Mouse (Mus musculus) fat pad, adult 2 months (tissue): ENCODE measurements around the gene Galt.
"Not testable (repeated sequence)": the region's sequence is repeated elsewhere in the genome, so short reads cannot be mapped to it uniquely, and the experiment has no call there.

ENCODE experiments used
- DNase-seq: peaks from one replicate; pipeline ENCODE4 v3.0.0-alpha.2; 2011; ENCODE audit warnings: low read depth, low spot score; ENCODE audit errors: extremely low read depth

Gene Galt

GRCm38 (mm10) chr4:41774506-41774905, 19.5 kb downstream of the Galt start:
- DNase-seq, result not testable (repeated sequence)

DNA sequence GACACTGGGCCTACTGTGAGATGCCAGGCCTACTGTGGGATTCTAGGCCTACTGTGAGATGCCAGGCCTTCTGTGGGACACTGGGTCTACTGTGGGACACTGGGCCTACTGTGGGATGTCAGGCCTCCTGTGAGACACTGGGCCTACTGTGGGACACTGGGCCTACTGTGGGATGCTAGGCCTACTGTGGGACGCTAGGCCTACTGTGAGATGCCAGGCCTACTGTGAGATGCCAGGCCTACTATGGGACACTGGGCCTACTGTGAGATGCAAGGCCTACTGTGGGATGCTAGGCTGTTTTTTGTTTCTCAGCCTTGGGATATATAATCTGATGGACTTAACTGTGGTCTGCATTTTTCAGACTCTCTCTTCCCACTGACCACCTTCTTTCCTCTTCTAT, 20.8 kb downstream of the Galt start:
- not testable (repeated sequence) for DNase-seq

DNA sequence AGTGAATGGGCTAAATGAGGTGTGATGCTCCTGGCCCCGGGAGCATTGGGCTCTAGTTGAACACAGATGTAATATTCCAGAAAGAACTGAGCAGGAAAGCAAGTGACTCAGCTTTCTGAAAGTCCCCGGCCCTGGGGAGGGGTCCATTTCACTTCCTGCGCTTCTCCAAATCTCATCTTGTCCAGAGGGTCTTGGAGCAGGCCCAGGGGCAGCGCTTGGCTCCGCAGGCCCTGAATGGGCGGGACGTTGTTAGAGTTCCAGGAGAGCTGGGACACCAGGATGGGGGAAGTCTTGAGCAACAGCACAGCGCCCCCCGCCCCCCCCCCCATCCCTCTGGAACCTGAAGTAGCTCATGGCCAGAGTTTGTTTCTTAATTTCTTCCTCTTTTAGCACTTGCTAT, 26.2 kb downstream of the Galt start:
- DNase-seq, result not testable (repeated sequence)

DNA sequence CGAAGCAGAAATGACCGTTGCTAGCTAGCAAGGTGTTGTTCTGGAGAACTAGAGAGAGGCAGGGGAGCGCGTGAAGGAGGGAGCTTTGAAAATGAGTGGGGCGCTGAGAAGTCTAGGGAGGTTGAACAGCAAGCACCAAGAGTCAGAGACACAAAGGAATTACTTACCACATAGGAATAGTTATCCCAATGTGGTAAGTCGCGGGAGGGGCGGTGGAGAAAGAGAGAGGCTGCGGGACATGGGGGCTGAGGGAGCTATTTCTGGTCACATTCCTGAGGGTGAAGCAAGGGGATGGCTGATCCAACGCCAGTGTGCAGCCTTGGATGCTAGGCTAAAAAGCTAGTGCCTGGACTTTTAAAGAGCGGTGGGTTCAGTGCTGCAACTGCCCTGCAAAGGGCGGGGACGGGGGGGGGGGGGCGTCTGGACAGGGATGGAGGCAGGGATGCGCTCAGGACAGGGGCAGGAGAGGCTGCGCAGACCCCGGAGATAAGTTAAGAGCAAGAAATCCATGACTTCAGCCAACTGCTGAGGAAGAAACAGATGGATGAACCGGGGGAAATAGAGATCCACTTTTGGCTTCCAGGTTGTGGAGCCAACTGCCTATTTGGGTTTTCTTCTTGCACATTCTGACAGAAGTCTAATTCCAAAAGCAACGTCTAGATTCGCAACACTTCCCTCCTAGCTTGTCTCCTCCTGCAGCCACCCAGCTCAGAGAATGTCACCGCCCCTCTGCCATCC, 26.9 kb downstream of the Galt start:
- DNase-seq, result not testable (repeated sequence)

DNA sequence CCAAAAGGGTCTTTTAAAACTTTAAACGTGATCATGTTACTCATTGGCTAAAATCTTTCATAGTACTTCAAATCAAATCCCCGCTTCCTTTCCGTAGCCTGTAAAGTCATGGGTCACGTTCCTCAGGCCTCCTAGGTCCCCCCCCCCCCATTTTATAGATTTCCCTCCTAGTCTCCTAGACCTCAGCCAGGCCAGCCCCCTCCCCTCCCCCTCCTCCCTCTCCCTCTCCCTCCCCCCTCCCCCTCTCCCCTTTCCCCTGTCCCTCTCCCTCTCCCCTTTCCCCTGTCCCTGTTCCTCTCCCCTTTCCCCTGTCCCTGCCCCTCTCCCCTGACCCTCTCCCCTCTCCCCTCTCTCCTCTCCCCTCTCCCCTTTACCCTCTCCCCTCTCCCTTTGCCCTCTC, 27.7 kb downstream of the Galt start:
- not testable (repeated sequence) for DNase-seq

DNA sequence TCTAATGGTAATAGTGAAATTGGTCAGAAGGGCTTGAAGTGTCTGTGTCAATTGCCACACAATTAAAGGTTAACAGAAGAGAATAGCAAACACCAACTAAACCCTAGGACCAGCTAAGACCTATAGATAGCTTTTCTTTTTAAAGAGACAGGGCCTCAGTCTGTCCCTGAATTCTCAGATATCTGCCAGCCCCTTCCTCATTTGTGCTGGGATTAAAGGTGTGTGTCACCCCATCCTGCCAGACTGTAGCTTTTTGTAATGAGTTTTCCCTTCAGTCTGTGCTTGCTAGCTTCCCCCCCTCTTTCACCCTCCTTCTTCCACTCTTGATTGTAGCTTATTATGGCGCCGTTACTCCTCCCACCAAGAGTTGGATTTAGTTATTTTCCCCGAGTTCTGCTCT, 28.2 kb downstream of the Galt start:
- not testable (repeated sequence) for DNase-seq
